Mouse (Mus musculus): ENCODE results near the gene Pcare. TPM values are rescaled to one million over a fixed set of nuclear protein-coding genes. Genes with fewer than 3 reads are reported as not detected.

The Pcare gene
- polyA plus RNA-seq, 1 experiment from 2014 or later: not detected

GRCm38 (mm10) chr17:71717881-71718625 lies 34.6 kb downstream of the Pcare start:
- Histone ChIP-seq H3K27me3 (replicated peaks; ENCODE audit: control insufficient read depth, insufficient read depth, low read length) (no peaks in the 10 kb centered on the region), H3K36me3 (ENCODE audit: control insufficient read depth, insufficient read depth, low read length) (no peaks in the 10 kb centered on the region), H3K4me3 (ENCODE audit: low read depth, low read length) (no peak overlapping the region), H3K27ac (ENCODE audit: low read depth) (no peak overlapping the region), H3K4me1 (replicated peaks; ENCODE audit: control insufficient read depth, insufficient read depth, low read length) (no peaks in the 10 kb centered on the region), H3K9me3 (ENCODE audit: control insufficient read depth, low read length) (no peaks in the 10 kb centered on the region), H3K9ac (ENCODE audit: low read length) (no peak overlapping the region), H3K4me2 (ENCODE audit: low read length) (no peak overlapping the region)
- ATAC-seq (replicated peaks; ENCODE audit: low FRiP score, low TSS enrichment, low read depth) (no peak), DNase-seq (ENCODE audit: low spot score) (no peak)
- WGBS: 88% methylated on average over 8 of the region's 8 CpGs

GRCm38 (mm10) chr17:71715034-71715433 lies 37.7 kb downstream of the Pcare start:
- H3K36me3 ChIP-seq (ENCODE audit: control insufficient read depth, insufficient read depth, low read length): no peaks in the 10 kb centered on the region

DNA sequence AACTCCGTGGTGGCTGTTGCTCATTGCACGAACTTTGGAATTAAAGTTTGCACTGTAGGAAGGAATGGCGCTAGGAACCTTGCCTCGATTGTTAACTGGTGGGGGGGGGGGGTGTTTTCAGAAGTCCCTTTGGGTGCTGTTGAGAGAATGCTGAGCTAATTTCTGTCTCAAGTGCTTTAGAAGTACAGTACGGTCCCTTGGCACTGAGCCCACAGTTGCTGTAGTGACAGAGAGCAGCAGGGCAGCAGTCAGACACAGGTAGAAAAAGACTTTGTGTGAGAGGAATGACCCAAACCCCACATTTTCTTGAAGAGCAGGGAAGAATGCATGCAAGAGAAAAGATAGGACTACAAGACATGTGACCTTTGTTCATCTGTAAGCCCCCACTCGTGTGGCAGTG lies 40.4 kb downstream of the Pcare start:
- Histone ChIP-seq H3K27me3 (replicated peaks; ENCODE audit: control insufficient read depth, insufficient read depth, low read length) (no peaks in the 10 kb centered on the region), H3K4me2 (ENCODE audit: low read length) (no peak overlapping the region), H3K27ac (ENCODE audit: low read depth) (no peak overlapping the region), H3K4me3 (ENCODE audit: low read depth, low read length) (no peak overlapping the region), H3K9ac (ENCODE audit: low read length) (no peak overlapping the region), H3K4me1 (replicated peaks; ENCODE audit: control insufficient read depth, insufficient read depth, low read length) (no peaks in the 10 kb centered on the region), H3K36me3 (ENCODE audit: control insufficient read depth, insufficient read depth, low read length) (no peaks in the 10 kb centered on the region), H3K9me3 (ENCODE audit: control insufficient read depth, low read length) (no peaks in the 10 kb centered on the region)
- ATAC-seq (replicated peaks; ENCODE audit: low FRiP score, low TSS enrichment, low read depth) (no peak), DNase-seq (ENCODE audit: low spot score) (no peak)
- 81% methylated on average over 6 of the region's 6 CpGs for WGBS

More at GRCm38 (mm10) chr17:71715034-71715433, 37.7 kb downstream of the Pcare start:
- Histone ChIP-seq H3K27me3 (replicated peaks; ENCODE audit: control insufficient read depth, insufficient read depth, low read length) (no peaks in the 10 kb centered on the region), H3K27ac (ENCODE audit: low read depth) (no peak overlapping the region), H3K4me1 (replicated peaks; ENCODE audit: control insufficient read depth, insufficient read depth, low read length) (no peaks in the 10 kb centered on the region), H3K4me3 (ENCODE audit: low read depth, low read length) (no peak overlapping the region), H3K9me3 (ENCODE audit: control insufficient read depth, low read length) (no peaks in the 10 kb centered on the region), H3K9ac (ENCODE audit: low read length) (no peak overlapping the region), H3K4me2 (ENCODE audit: low read length) (no peak overlapping the region)
- DNase-seq (ENCODE audit: low spot score) (no peak), ATAC-seq (replicated peaks; ENCODE audit: low FRiP score, low TSS enrichment, low read depth) (no peak)
- 81% methylated on average over 3 of the region's 3 CpGs for WGBS

DNA sequence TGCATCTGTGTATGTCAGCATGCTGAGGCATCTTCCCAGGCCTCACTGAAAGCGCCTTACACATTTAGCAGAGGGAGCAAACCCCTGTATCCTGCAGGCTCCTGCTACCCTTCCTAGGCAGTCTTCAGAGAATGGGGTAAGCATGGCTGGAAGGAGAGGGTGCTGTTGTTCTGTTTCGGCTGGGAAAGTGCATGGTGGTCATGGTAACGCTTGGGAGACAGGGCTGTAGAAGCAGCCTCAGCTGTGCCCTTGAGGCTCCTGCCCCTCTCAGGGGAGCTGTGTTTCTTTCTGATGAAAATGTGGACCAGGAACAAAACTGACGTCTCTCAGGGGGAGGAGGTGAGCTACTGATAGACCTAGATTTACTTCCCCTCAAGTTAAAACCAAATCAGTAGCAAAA lies 45.0 kb downstream of the Pcare start:
- no peaks in the 10 kb centered on the region for H3K36me3 ChIP-seq (ENCODE audit: control insufficient read depth, insufficient read depth, low read length)
- H3K27me3 ChIP-seq (replicated peaks; ENCODE audit: control insufficient read depth, insufficient read depth, low read length): no peaks in the 10 kb centered on the region
- WGBS: 51% methylated on average over 4 of the region's 4 CpGs
- H3K27ac ChIP-seq (ENCODE audit: low read depth): no peak overlapping the region
- ATAC-seq (replicated peaks; ENCODE audit: low FRiP score, low TSS enrichment, low read depth): no peak
- no peaks in the 10 kb centered on the region for H3K9me3 ChIP-seq (ENCODE audit: control insufficient read depth, low read length)
- no peak overlapping the region for H3K9ac ChIP-seq (ENCODE audit: low read length)
- H3K4me2 ChIP-seq (ENCODE audit: low read length): no peak overlapping the region
- no peak for DNase-seq (ENCODE audit: low spot score)
- H3K4me1 ChIP-seq (replicated peaks; ENCODE audit: control insufficient read depth, insufficient read depth, low read length): no peaks in the 10 kb centered on the region
- no peak overlapping the region for H3K4me3 ChIP-seq (ENCODE audit: low read depth, low read length)

- no peaks in the 10 kb centered on the region for H3K4me1 ChIP-seq (replicated peaks; ENCODE audit: control insufficient read depth, insufficient read depth, low read length)
- no peaks in the 10 kb centered on the region for H3K9me3 ChIP-seq (ENCODE audit: control insufficient read depth, low read length)
- no peak overlapping the region for H3K9ac ChIP-seq (ENCODE audit: low read length)
- no peak overlapping the region for H3K27ac ChIP-seq (ENCODE audit: low read depth)
- H3K27me3 ChIP-seq (replicated peaks; ENCODE audit: control insufficient read depth, insufficient read depth, low read length): no peaks in the 10 kb centered on the region
- H3K36me3 ChIP-seq (ENCODE audit: control insufficient read depth, insufficient read depth, low read length): no peaks in the 10 kb centered on the region
- H3K4me3 ChIP-seq (ENCODE audit: low read depth, low read length): no peak overlapping the region
- ATAC-seq (replicated peaks; ENCODE audit: low FRiP score, low TSS enrichment, low read depth) (no peak), DNase-seq (ENCODE audit: low spot score) (no peak)
- H3K4me2 ChIP-seq (ENCODE audit: low read length): no peak overlapping the region
- 67% methylated on average over 14 of the region's 14 CpGs for WGBS
Observed at GRCm38 (mm10) chr17:71705550-71706480, 46.9 kb downstream of the Pcare start.

- H3K27ac ChIP-seq (ENCODE audit: low read depth): no peak overlapping the region
- H3K9me3 ChIP-seq (ENCODE audit: control insufficient read depth, low read length): no peaks in the 10 kb centered on the region
- 80% methylated on average over 1 of the region's 1 CpGs for WGBS
- H3K4me1 ChIP-seq (replicated peaks; ENCODE audit: control insufficient read depth, insufficient read depth, low read length): no peaks in the 10 kb centered on the region
- DNase-seq (ENCODE audit: low spot score) (no peak), ATAC-seq (replicated peaks; ENCODE audit: low FRiP score, low TSS enrichment, low read depth) (no peak)
- no peak overlapping the region for H3K9ac ChIP-seq (ENCODE audit: low read length)
- no peak overlapping the region for H3K4me3 ChIP-seq (ENCODE audit: low read depth, low read length)
- no peak overlapping the region for H3K4me2 ChIP-seq (ENCODE audit: low read length)
- no peaks in the 10 kb centered on the region for H3K27me3 ChIP-seq (replicated peaks; ENCODE audit: control insufficient read depth, insufficient read depth, low read length)
- no peaks in the 10 kb centered on the region for H3K36me3 ChIP-seq (ENCODE audit: control insufficient read depth, insufficient read depth, low read length)
Observed at GRCm38 (mm10) chr17:71705113-71705512, 47.6 kb downstream of the Pcare start.

DNA sequence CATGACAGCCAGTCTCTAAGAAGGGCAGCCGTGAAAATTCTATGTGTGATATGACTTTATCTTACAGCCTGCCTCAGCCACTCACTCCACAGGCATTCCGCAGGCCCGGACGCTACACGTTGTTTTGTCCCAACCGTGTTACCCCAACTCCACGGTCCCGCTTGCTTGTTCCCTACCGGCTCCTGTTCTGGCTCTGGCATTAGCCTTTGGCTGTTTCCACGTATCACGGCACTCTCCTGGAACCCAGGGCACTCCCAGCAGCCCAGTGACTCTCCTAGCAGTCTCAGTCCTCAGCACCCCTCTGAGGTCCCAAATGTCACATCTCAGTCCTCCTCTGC lies 54.1 kb downstream of the Pcare start:
- Histone ChIP-seq H3K9me3 (ENCODE audit: control insufficient read depth, low read length) (no peaks in the 10 kb centered on the region), H3K27me3 (replicated peaks; ENCODE audit: control insufficient read depth, insufficient read depth, low read length) (no peaks in the 10 kb centered on the region), H3K36me3 (ENCODE audit: control insufficient read depth, insufficient read depth, low read length) (no peaks in the 10 kb centered on the region), H3K9ac (ENCODE audit: low read length) (no peak overlapping the region), H3K4me3 (ENCODE audit: low read depth, low read length) (no peak overlapping the region), H3K27ac (ENCODE audit: low read depth) (no peak overlapping the region), H3K4me1 (replicated peaks; ENCODE audit: control insufficient read depth, insufficient read depth, low read length) (no peaks in the 10 kb centered on the region), H3K4me2 (ENCODE audit: low read length) (no peak overlapping the region)
- 90% methylated on average over 11 of the region's 11 CpGs for WGBS
- ATAC-seq (replicated peaks; ENCODE audit: low FRiP score, low TSS enrichment, low read depth) (no peak), DNase-seq (ENCODE audit: low spot score) (no peak)

DNA sequence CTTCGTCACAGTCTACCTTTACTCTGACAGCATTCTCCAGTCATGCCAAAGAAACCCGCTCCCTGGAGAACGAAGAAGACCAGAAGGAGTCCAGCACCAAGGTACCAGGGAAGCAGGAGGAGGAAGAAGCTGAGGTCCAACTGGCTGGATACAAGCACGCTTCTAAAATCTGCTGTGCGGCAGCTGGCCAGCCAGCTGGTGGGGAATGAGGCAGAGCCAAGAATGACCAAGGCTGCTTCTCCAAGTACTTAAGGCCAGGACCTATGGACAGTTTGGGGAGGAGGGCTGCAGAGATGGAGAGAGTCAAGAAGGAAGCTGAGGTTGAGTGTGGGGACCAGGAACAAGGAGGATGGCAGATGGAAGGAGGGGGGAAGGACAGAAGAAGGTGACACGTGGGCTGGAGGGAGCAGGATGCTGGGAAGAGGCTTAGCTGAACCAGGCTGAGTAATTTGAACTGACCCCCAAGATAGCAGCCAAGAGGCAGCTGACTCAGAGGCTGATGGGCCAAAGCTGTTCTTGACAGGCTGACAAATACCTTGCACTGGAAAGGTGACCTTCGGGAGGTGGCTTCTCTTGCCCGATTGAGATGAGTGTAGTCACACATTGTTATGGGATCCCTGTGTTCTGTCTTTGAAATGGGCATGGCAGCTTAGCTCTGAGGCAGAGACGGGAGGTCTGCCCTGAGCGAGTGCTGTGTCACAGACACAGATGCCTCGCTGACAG lies 54.6 kb downstream of the Pcare start:
- H3K4me1 ChIP-seq (replicated peaks; ENCODE audit: control insufficient read depth, insufficient read depth, low read length): no peaks in the 10 kb centered on the region
- 74% methylated on average over 11 of the region's 11 CpGs for WGBS
- DNase-seq (ENCODE audit: low spot score) (no peak), ATAC-seq (replicated peaks; ENCODE audit: low FRiP score, low TSS enrichment, low read depth) (no peak)
- H3K4me2 ChIP-seq (ENCODE audit: low read length): no peak overlapping the region
- H3K9ac ChIP-seq (ENCODE audit: low read length): no peak overlapping the region
- H3K4me3 ChIP-seq (ENCODE audit: low read depth, low read length): no peak overlapping the region
- no peaks in the 10 kb centered on the region for H3K36me3 ChIP-seq (ENCODE audit: control insufficient read depth, insufficient read depth, low read length)
- no peaks in the 10 kb centered on the region for H3K9me3 ChIP-seq (ENCODE audit: control insufficient read depth, low read length)
- no peak overlapping the region for H3K27ac ChIP-seq (ENCODE audit: low read depth)
- no peaks in the 10 kb centered on the region for H3K27me3 ChIP-seq (replicated peaks; ENCODE audit: control insufficient read depth, insufficient read depth, low read length)
